Comparison of ENCODE assay signal across 8 mouse cellular contexts in the genomic region with DNA sequence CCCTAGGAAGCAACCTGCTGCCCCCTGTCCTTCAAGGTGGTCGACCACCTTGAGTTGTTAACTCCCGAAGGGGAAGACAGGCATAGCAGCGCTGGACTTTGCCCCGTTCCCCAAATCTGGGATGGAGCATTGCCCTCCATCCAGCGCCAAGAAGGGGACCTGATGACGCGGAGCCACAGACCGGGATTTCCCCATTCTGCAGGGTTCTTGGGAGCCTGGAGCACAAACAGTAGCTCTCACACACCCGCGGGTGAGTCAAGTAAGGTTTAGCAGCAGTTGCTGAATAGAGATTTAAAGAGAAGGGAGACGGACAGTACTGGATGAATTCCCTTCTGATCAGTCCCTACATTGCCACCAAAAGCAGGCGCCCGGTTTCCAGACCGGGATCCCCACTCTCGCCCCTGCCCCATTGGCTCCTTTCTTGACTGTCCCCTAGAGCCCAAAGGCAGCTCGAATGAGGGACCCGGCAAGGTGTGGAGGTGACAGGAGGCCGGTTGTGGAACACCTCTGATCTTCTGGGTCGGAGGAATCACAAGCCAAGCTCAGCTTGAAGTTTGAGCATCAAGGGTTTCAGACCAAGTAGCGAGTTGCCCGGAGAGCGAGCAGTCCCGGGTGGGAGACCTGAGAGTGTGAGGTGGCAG. TPM values are rescaled to one million over a fixed set of nuclear protein-coding genes. Genes with fewer than 3 reads are reported as not detected.
A peak's percentile ranks its signal among the peaks of the same experiment; 100 is the strongest.
DNase-seq lines count a peak whose midpoint lies in the region; ATAC-seq and TF ChIP-seq lines count a peak whose summit lies in the region.

No protein-coding gene starts in this region.

- peak overlapping the region; percentile 44; the same call in 1 of the 2 replicates for H3K9ac ChIP-seq in kidney, embryonic 14.5 days (ENCODE audit: low read depth, low read length)
- peak overlapping the region; percentile 76 for H3K9ac ChIP-seq in midbrain, embryonic 13.5 days (replicated peaks)

- H3K4me1 ChIP-seq in kidney, embryonic 14.5 days (ENCODE audit: control insufficient read depth, insufficient read depth, low read length) = 0 out of 2 replicates have a peak, but pooled peaks cover 3% of the 10 kb centered on the region
- no peaks in the 10 kb centered on the region; the same call in 1 of the 2 replicates for H3K4me1 ChIP-seq in cerebellum, adult 2 months (ENCODE audit: control insufficient read depth, insufficient read depth, low read length)
- H3K4me1 ChIP-seq in midbrain, embryonic 13.5 days (replicated peaks) = peaks cover 12% of the 10 kb centered on the region; the same call in 1 of the 2 replicates

- no peaks in the 10 kb centered on the region for H3K9me3 ChIP-seq in kidney, embryonic 14.5 days (ENCODE audit: control insufficient read depth, low read length)
- peaks cover 5% of the 10 kb centered on the region; the same call in 1 of the 2 replicates for H3K9me3 ChIP-seq in midbrain, embryonic 13.5 days

- H3K27ac ChIP-seq in kidney, embryonic 14.5 days (ENCODE audit: low read depth, low read length) = no peak overlapping the region
- H3K27ac ChIP-seq in cerebellum, adult 2 months (ENCODE audit: insufficient read depth, low read length) = peak overlapping the region; percentile 34; the same call in 1 of the 2 replicates
- peak overlapping the region; percentile 86; the same call in 1 of the 2 replicates for H3K27ac ChIP-seq in midbrain, embryonic 13.5 days

- DNase-seq in kidney, postnatal 25 days = no peak
- DNase-seq in cerebellum, adult 2 months = peak in 1 of 2 experiments; percentile 17
- DNase-seq in frontal cortex, postnatal 36 days (ENCODE audit: low spot score in 2 of 2) = peak; percentile 30 to 35
- DNase-seq in thymus, postnatal 4 days = no peak
- DNase-seq in ovary, postnatal 36 days (ENCODE audit: low spot score) = no peak

- H3K4me3 ChIP-seq in kidney, embryonic 14.5 days (ENCODE audit: low read length) = peak overlapping the region; percentile 55
- peak overlapping the region; percentile 82 for H3K4me3 ChIP-seq in cerebellum, adult 2 months (replicated peaks; ENCODE audit: insufficient read depth, low read depth, low read length)
- H3K4me3 ChIP-seq in midbrain, embryonic 13.5 days (replicated peaks) = peak overlapping the region; percentile 65

- ATAC-seq in kidney, embryonic 14.5 days (ENCODE audit: low FRiP score, low TSS enrichment) = peak; percentile 20; the same call in 1 of the 2 replicates
- peak; percentile 35 for ATAC-seq in midbrain, embryonic 13.5 days
- no peak for ATAC-seq in megakaryocyte progenitor cell, adult 5-6 weeks (replicated peaks; ENCODE audit: poor library complexity)

- TF ChIP-seq CTCF in cerebellum, adult 2 months (IDR thresholded peaks at IDR 0.05; ENCODE audit: borderline replicate concordance, insufficient read depth, low read depth, low read length) = no peak

- 4% methylated on average over 23 of the region's 23 CpGs for WGBS in kidney, embryonic 14.5 days
- WGBS in cerebellum, adult 2 months = 2% methylated on average over 23 of the region's 23 CpGs
- WGBS in midbrain, embryonic 13.5 days = 4% methylated on average over 23 of the region's 23 CpGs

- peaks cover 28% of the 10 kb centered on the region for H3K27me3 ChIP-seq in kidney, embryonic 14.5 days (ENCODE audit: control insufficient read depth, insufficient read depth, low read length)
- H3K27me3 ChIP-seq in cerebellum, adult 2 months (ENCODE audit: control insufficient read depth, insufficient read depth, low read length) = no peaks in the 10 kb centered on the region
- peaks cover 38% of the 10 kb centered on the region for H3K27me3 ChIP-seq in midbrain, embryonic 13.5 days

- no peak for TF ChIP-seq POLR2A in cerebellum, adult 2 months (IDR thresholded peaks at IDR 0.05; ENCODE audit: borderline replicate concordance, insufficient read depth, low read length)

- H3K4me2 ChIP-seq in kidney, embryonic 14.5 days (replicated peaks; ENCODE audit: low read depth, low read length) = peak overlapping the region; percentile 91
- H3K4me2 ChIP-seq in midbrain, embryonic 13.5 days (replicated peaks) = peak overlapping the region; percentile 76

- no peaks in the 10 kb centered on the region for H3K36me3 ChIP-seq in kidney, embryonic 14.5 days (ENCODE audit: control insufficient read depth, insufficient read depth, low read length)
- H3K36me3 ChIP-seq in midbrain, embryonic 13.5 days = no peaks in the 10 kb centered on the region

RNA-seq across cellular contexts. Expression of a gene that starts 0.7 kb away (rescaled TPM):
- polyA plus RNA-seq in kidney, embryonic 14.5 days (2014; fragmentation: Nextera tagmentation; extraction: Ambion mirVana) = 1.0 and 1.8 TPM in 2 replicates
- 15.2 and 16.9 TPM in 2 replicates for polyA plus RNA-seq in cerebellum, adult 2 months (2012; rRNA removed)
- 2.1 and 3.2 TPM in 2 replicates for polyA plus RNA-seq in midbrain, embryonic 13.5 days (2015; fragmentation: Nextera tagmentation; extraction: Ambion mirVana)
- total RNA-seq in megakaryocyte progenitor cell, adult 5-6 weeks (2015) = not detected in 2 replicates
- under 0.01 TPM in 1 of 2 replicates, not detected in the other for total RNA-seq in megakaryocyte progenitor cell, adult 5-6 weeks (2017)

Comparison
In these comparisons a context has a peak if more than half of its experiments do, and no peak if none do; other contexts are left out.
1. DNase-seq: peak in frontal cortex, postnatal 36 days (2 of 2); none in kidney, postnatal 25 days (0 of 2), thymus, postnatal 4 days (single experiment) and ovary, postnatal 36 days (single experiment).
2. Peak in every context shown above with its lines, with median percentiles within 50 percentile points of each other: H3K4me3 ChIP-seq.